Comparison of ENCODE assay signal across 17 mouse cellular contexts in genomic region chr5:107352566-107352965, GRCm38 (mm10). TPM values are rescaled to one million over a fixed set of nuclear protein-coding genes. Genes with fewer than 3 reads are reported as not detected.
DNase-seq lines count a peak whose midpoint lies in the region; ATAC-seq lines count a peak whose summit lies in the region.
"Had no signal": no experiment of that assay in that cellular context is flagged by ENCODE, and none has a peak within 500 bp of the region (broad histone marks: within the 10 kb centered on the region; RNA-seq: fewer than 3 reads in every experiment).

No protein-coding gene starts in this region.

- peak; percentile 15 for DNase-seq in CD4-positive, CD25-positive, alpha-beta regulatory T cell, adult 2 months (ENCODE audit: low read depth, low spot score)
- DNase-seq in CD4-positive helper T cell, adult 2 months (ENCODE audit: low read depth, low spot score) = peak; percentile 43
- peak; percentile 62 for DNase-seq in naive thymus-derived CD4-positive, alpha-beta T cell, adult 2 months (ENCODE audit: low read depth)
- peak; percentile 54 for DNase-seq in thymus, postnatal 25 days
- DNase-seq in cerebellum, adult 9-11 months = no peak
- no peak for DNase-seq in cerebellum, adult 11-12 months
- DNase-seq: adrenal gland, postnatal 10 days; B cell, adult 2 months; cerebellum, adult 2 months; cerebellum, postnatal 14 days; embryo, embryonic 11 days; gastrocnemius, postnatal 14 days had no signal

- no peak for ATAC-seq in CD4-positive, CD25-positive, alpha-beta regulatory T cell, adult 4 months
- ATAC-seq: forebrain, embryonic 14.5 days; hindbrain, embryonic 16.5 days; inflammation-experienced regulatory T-cells, adult 6 months had no signal

RNA-seq across cellular contexts. Expression of gene Brdt, which starts 21.6 kb away (rescaled TPM):
- polyA plus RNA-seq in CD4-positive, CD25-positive, alpha-beta regulatory T cell, adult 4 months (2017; shearing (Covaris generic)) = 1 to 10 TPM in 1 of 2 experiments, under 1 TPM in 1; 0.91 to 1.3 TPM
- polyA plus RNA-seq: erythroblast, embryonic 14.5 days had no signal

RNA-seq across cellular contexts. Expression of gene Ephx4, which starts 50.0 kb away (rescaled TPM):
- polyA plus RNA-seq in CD4-positive, CD25-positive, alpha-beta regulatory T cell, adult 4 months (2017; shearing (Covaris generic)) = under 1 TPM in 1 of 2 experiments, not detected in 1; 0.42 TPM
- polyA plus RNA-seq: erythroblast, embryonic 14.5 days had no signal

Comparison
In these comparisons a context has a peak if more than half of its experiments do, and no peak if none do; other contexts are left out.
1. DNase-seq: peak in CD4-positive, CD25-positive, alpha-beta regulatory T cell, adult 2 months (single experiment), CD4-positive helper T cell, adult 2 months (single experiment), naive thymus-derived CD4-positive, alpha-beta T cell, adult 2 months (single experiment) and thymus, postnatal 25 days (single experiment); none in cerebellum, adult 9-11 months (single experiment) and cerebellum, adult 11-12 months (single experiment).